Mouse (Mus musculus) ZHBTc4 (cell line): ENCODE data around the gene Spire2.
"Not testable (repeated sequence)": the region's sequence is repeated elsewhere in the genome, so short reads cannot be mapped to it uniquely, and the experiment has no call there.

Experiments used
- DNase-seq: peaks from one replicate; pipeline ENCODE4 v3.0.0-alpha.2; 2011; ENCODE audit warnings: low read depth, low spot score

Gene Spire2

DNA sequence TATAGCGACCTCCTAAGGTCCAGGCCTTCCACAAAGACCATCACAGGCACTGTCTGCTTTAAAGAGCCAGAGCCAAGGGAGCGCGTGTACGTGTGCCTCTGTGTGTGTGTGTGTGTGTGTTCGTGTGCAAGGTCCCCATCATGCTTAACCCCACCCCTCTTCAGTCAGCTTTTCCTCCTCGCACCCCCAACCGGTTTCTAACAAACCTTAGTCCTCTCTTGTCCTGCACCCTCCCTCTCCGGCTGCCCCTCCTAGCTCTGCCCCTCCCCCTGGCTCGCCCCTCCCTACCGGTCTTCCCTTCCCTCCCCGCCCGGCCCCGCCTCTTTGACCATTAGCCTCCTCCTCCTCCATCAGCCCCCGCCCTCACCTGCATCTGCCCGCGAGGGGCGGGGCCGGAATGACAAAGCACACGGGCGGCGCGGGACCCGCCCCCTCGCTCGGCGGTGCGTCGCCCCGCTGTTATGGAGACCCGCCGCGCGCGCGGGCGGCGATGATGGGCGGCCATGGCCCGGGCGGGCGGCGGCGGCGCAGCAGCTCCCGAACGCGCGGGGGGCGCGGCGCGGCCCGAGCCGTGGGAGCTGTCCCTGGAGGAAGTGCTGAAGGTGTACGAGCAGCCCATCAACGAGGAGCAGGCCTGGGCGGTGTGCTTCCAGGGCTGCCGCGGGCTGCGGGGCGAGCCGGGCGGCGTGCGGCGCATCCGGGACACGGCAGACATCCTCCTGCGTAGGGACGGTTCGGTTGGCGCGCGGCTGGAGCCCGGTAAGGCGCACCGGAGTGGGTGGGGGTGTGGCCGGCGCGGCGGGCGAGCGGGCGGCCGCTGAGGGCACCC is at the start of gene Spire2:
Gene Spire2, plus strand, starts transcription at position 452 of the 829 bp plus-strand sequence.
- peak; percentile 96 for DNase-seq

DNA sequence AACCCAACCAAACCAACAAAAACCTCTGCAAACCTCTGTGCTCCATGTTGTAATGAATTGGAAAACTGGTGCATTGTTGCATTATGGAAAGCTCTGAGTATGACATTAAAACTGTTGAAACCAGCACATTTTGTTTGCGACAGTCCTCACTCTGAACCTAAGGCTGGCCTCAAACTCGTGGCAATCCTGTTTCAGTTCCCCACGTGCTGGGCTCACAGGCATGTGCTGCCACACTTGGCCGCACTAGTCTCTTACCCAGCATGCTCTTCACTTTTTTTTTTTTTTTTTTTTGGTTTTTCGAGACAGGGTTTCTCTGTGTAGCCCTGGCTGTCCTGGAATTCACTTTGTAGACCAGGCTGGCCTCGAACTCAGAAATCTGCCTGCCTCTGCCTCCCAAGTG is 49.5 kb upstream of the Spire2 start:
- DNase-seq = not testable (repeated sequence)

DNA sequence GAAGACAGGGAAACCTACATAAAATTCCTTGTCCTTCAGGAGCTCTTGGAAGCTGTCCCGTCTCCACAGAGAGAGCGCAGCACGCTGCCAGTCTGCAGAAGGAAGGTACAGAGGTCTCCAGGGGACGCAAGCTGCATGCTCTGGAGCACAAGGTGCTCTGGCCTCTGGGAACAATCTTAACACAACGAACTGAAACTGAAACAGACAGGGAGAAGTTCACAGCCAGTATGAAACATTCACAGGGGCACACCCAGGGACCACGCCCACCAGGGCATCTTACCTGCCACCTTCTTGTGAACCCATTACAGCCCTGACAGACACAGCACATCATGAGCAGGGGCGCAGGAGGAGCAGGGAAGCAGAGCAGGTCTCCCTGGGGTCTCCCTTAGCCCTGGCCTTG is 48.5 kb upstream of the Spire2 start:
- DNase-seq = no peak

DNA sequence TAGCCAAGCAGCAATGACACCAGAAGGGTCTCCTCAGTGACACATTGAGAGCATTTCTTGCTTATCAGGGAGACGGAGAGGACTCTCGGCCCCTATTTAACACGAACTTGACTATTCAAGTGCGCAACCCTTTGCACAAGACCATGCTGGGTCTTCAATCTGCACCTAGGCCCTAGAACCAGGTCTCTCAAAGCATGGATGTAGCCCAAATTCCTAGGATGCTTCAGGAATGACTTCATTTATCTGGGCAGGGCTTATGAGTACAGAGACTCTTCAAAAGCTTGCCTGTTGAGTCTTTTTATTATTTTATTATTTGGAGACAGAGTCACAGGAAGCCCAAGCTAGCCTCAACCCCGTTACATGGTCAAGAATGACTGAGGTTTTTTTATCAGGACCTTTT is 48.0 kb upstream of the Spire2 start:
- DNase-seq = peak; percentile 24

DNA sequence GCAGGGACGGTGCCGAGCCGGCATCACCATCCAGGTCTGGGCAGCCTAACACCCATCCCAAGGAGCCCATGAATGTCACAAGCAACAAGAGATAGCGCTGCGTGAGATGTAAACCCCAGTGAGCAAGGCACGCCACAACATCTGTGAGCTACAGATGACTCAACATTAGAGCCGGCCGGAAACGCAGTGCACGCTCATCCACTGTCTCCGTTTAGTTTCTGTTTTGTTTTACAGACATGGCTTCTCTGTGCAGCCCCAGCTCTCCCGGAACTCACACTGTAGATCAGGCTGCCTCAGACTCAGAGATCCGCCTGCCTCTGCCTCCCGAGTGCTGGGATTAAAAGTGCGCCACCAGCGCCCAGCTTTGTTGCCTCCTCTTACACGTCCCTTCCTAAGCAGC is 45.2 kb upstream of the Spire2 start:
- DNase-seq = no peak

DNA sequence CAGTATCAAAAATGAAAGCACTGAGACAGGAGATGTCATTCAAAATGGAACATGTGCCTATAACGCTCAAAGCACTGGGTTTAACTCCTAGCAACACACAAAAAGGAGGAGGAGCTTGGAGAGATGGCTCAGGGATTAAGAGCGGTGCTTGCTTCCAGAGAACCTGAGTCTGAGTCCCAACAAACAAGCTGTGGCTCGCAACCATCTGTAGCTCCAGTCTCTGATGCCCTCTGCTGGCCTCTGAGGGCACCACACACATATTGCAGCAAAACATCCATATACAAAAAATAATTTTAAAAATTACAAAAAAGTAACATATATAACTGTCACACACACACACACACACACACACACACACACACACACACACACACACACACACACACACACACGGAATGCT is 42.3 kb upstream of the Spire2 start:
- DNase-seq = peak; percentile 74

DNA sequence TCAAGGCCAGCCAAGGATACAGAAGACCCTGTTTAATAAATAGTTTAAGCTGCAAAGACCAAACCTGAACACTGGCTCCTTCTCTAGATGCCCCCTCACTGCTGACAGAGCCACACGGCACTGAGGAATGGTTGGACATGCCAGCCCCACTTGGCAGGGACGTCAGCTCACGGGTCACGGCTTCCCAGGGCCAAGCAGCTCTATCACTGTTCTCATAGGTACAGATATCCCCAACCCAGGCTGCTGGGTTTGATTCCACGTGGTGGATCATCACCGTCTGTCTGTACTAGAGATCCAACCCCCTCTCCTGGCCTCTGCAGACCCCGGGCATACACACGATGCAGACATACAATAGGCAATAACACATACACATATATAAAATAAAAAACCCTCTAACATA is 41.8 kb upstream of the Spire2 start:
- DNase-seq = no peak

DNA sequence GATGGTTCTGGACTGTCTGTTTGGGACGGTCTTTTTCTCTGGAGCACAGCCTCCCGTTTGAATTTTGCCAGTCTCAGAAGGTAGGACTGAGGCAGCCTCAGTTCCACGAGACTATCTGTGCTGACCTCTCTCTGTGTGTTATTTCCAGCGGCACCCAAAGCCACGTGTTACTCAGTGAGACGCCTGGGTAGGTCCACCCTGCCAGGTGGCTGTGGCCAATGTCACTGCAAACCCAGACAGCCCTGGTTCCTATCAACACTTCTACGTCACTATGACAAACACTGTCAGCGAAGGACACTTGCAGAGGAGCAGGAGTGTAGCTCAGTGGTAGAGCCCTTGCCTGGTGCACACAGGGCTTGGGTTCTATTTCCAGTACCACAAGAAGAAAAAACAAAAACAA is 40.8 kb upstream of the Spire2 start:
- DNase-seq = no peak

DNA sequence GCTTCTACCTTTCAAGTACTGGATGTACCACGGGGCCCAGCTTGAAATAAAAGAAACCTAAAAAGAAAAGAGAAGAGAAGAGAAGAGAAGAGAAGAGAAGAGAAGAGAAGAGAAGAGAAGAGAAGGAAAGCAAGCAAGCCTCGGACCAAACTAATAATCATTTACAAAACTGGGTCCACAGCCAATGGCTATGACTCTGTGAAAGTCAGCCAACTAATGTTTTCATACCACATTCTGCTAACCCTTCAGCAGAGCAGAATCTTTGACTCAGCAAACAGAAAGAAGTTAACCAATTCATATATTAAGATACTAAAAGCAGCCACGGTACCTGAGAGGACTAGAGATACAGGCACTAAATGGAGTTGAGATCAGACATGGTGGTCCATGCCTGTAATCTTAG is 40.2 kb upstream of the Spire2 start:
- DNase-seq = no peak

DNA sequence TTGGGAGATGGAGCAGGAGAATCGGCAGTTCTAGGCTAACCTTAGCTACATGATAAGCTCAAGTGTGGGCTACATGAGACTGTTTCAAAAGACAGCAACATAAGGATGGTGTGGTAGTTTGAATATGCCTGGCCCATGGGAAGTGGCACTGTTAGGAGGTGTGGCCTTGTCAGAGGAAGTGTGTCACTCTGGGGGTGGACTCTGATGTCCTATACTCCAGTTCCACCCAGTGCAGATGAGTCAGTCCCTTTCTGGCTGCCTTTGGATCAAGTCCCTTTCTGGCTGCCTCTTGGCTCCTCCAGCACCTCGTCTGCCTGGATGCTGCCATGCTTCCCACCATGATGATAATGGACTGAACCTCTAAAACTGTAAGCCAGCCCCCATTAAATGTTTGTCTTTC is 39.7 kb upstream of the Spire2 start:
- no peak for DNase-seq

DNA sequence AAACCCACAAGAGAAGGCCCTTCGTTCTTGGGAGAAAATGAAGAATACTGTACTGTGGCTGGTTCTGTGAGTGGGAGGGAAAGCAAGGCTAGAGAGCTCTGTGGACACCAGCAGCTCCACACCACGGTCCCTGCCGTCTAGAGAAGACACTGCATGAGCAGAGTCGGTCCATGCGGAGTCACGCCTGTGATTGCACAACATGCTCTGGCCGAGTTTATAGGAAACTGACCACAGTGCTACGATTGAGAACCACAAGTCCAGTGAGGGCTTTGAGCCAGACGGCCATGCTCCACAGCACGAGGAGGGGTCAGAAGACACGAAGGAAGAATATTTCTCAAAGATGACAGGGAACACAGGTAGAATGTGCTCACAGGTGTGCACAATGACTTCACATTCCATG is 34.2 kb upstream of the Spire2 start:
- DNase-seq = no peak

DNA sequence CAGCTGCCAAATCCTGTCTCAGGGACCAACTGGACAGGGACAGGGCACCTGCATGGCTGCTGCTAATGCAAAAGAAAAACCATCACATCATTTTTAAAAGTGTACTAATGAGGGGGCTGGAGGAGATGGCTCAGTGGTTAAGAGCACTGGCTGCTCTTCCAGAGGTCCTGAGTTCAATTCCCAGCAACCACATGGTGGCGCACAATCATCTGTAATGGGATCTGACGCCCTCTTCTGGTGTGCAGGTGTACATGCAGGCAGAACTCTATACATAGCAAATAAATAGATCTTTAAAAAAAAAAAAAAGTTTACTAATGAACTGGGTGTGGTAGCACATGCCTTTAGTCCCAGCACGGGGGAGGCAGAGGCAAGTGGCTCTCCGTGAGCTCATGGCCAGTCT is 23.8 kb upstream of the Spire2 start:
- no peak for DNase-seq

DNA sequence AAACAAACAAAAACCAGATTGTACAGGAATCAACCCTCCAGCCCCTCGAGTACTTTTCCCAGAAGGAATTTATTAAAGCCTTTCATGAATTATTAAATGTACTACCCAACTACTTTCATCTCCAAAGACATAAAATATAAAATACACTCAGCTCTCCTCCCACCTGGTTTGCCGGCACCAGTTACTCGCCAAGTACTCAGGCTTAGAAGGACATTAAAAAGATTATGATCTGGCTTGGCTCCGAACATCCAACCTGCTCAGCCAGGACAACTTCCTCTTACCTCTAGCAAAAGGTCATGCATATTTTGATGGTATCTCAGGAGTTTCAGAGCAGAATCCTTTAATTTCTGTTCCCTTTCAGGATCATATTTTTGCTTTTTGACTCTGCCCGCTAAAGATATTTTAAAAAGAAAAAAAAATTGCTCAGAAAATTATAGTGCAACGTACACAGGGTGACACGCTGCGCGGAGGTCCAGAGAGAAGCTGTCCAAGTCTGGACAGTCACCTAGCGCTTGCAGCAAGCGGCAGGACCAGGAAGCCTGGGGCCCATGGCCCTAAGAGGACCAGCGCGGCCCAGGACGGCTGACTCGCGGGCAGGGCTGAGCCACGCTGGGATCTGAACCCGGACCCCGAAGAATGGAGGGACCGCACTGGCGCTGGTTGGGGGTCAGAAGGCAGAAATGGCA is 14.6 kb upstream of the Spire2 start:
- DNase-seq = no peak

DNA sequence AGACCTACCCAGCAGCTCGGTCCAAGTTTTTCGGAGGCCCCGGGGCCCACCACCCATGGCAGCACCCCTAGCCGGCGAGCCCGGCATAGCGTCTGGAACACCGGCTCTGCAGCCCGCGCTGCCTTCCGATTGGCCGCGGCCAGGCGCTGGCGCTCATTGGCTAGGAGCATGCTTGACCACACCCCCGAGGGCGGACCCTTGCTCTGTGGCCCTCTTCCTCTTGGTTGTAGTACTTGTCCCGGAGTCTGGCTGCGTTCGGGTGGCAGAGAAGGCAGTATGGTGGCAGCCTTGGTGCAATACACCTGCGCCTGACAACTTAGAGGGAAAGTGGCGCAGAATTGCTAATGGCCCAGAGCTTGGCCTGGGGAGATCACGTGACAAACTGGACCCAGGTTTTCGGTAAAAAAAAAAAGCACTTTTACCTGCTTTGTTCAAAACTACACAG is 14.0 kb upstream of the Spire2 start, which contains the start of gene Fanca:
Gene Fanca, minus strand, starts transcription at position 110 of the 445 bp plus-strand sequence.
- peak; percentile 98 for DNase-seq

DNA sequence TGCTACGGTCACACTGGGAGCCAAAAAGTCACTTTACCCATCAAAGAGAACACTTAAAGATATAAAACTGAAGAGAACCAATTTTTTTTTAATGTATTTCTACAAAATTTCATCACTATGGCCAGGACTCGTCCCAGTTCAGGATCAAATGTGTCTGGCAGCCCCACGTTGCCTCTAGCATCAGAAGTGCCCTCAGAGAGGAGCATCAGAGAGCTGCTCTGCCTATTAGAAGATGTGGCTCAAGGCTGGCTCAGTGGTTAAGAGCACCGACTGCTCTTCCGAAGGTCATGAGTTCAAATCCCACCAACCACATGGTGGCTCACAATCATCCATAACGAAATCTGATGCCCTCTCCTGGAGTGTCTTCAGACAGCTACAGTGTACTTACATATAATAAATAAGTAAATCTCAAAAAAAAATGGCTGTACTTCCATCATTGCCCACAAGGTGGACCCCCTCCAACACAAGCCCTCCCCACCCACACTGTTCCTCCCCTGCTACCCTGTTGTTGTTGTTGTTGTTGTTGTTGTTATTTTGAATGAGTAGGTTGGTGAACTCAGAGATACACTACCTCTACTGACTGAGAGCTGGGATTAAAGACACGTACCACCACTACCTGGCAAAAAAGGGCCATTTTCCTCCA is 12.9 kb upstream of the Spire2 start:
- peak; percentile 71 for DNase-seq

DNA sequence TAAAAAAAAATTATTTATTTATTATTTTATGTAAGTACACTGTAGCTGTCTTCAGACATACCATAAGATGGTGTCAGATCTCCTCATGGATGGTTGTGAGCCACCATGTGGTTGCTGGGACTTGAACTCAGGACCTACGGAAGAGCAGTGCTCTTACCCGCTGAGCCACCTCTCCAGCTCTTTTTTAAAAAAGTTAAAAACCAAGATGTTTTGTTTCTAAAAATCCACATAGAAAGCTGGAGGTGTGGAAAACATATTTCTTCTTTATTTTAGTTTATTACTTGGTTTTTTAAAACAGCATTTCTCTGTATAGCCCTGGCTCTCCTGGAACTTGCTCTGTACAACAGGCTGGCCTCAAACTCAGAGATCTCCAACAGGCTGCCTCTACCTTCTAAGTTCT is 4.0 kb upstream of the Spire2 start:
- no peak for DNase-seq

DNA sequence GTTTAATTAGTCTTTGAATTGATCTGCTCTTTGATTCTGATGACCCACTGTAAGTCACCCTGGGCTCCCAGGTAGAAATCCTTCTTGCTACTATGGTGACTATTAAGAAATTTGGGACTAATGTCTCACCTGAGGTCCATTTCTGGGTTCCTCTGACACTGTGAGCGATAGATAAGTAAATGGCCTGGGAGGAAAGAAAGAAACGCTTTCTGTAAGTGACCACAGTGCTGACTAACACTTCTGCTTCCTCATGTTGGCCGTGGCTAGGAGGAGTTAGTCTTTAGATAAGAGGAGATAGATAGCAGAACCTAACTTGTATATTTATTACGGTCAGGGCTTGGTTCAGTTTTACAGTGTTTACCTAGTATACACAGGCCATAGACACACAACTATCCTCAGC is 3.2 kb upstream of the Spire2 start:
- DNase-seq = no peak

DNA sequence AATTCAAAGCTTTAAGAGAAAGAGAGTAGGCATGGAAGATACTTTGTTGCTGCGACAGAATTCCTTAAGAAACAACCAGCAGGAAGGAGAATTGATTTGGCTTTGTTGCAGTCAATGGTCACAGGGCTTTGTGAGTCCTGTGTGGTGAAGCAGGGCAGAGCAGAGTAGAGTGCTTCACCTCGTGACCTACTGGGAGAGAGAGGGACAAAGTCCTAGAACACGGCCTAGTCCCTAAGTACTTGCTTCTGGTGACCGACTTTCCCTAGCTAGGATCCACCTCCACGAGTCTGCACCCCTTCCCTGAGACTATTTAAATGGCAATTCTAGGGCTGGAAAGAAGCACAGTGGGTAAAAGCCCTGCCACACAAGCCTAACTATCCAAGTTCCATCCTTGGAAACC is 2.6 kb upstream of the Spire2 start:
- no peak for DNase-seq

DNA sequence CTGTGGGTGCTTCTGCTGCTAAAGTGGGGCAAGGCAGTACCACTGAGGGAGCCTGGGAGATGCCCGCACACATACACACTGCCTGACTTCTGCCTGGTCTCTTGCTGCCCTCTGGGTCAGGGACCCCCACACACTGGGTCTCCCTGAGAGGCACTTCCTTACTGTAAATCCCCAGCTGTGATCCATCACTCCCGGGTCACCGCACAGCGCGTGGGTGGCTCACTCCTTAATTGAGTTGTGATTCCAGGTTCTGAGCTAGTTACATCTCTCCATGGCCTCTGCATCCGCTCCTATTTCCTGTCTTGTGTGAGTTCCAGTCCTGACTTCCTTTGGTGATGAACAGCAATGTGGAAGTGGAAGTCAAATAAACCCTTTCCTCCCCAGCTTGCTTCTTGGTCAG is 1.8 kb upstream of the Spire2 start:
- DNase-seq = no peak

DNA sequence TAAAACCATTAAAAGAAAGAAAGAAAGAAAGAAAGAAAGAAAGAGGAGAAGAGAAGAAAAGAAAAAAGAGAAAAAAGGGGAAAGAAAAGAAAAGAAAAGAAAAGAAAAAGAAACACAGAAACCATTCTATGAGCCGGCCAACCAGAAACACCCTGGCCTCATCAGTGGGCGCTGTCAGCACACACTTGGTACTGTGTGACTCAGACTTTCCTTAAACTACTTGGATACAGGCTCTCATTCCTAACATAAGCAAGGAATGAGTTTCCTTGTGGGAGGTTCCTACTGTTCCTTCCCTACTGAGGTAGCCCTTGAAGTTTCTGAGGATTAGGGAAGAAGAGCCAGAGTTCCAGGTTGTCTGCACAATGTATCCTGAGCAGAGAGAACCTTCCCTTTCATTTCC is 1.2 kb upstream of the Spire2 start:
- DNase-seq = no peak

DNA sequence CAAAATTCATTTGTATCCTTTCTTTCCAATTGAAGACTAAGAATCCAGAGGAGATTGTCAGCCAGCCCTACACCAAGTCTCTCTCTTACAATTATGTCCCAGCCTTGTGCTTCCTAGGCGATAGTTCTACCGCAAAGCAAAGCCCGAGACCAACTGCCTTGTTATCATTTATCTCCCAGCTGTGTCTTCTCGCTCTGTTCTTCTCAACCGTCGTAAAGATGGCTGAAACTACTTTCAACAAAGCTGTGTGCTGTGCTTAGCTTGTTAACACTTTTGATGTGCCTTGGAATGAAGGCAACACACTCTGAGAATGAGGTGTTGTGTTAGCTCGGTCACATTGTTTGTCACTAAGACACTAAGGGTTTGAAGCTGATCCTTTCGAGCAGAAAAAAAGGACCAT is 703 bp upstream of the Spire2 start:
- no peak for DNase-seq

DNA sequence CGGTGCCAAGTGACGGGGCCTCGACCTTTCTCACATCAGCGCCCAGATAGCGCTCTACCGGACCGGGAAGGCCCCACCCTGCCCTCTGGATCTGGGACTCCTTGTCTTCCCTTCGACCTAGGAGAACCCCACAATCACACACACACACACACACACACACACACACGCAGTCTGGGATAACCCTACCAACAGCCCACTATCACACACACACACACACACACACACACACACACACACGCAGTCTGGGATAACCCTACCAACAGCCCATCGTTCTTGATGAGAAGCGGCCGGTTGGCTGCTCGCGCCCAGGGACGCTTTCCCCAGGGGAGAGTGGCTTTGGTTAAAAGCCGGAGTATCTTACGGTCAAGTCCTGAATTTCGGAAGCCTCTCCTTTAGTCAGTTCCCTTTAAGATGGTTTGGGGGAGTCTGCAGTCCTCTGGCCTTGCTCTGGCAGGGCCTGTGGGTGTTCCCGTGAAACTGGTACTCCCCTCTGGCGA is 626 bp downstream of the Spire2 start:
- DNase-seq = no peak
